Mouse (Mus musculus): ENCODE measurements around the gene Maats1.

Gene Maats1

GRCm38 (mm10) chr16:38294685-38295348 is 47.1 kb downstream of the Maats1 start, which contains the start of gene Nr1i2:
Gene Nr1i2, minus strand, starts transcription at chr16:38294824.
- no peak for DNase-seq (ENCODE audit: low spot score in 2 of 2)

- no peak for DNase-seq (ENCODE audit: low spot score in 2 of 2)
Observed at GRCm38 (mm10) chr16:38290151-38290550, 51.8 kb downstream of the Maats1 start.

DNA sequence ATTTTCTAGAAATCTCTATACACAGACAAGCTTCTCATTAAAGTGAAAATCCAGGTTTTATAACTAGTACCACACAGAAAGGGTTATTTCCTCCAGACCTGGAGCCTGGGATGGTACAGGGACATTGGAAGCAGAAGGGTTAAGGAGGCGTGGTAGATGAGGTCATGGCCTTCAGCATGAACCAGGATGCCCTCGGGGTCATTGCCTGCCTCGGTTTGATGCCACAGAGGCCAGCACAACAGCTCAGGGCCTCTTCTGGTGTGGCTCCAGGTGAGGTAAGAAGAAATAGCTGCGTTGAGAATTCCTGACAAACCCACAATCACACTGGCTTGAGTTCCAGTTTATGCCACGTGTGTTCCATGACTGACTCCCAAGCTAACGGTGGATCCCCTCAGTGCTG is 53.1 kb downstream of the Maats1 start:
- DNase-seq (ENCODE audit: low spot score in 2 of 2) = no peak

DNA sequence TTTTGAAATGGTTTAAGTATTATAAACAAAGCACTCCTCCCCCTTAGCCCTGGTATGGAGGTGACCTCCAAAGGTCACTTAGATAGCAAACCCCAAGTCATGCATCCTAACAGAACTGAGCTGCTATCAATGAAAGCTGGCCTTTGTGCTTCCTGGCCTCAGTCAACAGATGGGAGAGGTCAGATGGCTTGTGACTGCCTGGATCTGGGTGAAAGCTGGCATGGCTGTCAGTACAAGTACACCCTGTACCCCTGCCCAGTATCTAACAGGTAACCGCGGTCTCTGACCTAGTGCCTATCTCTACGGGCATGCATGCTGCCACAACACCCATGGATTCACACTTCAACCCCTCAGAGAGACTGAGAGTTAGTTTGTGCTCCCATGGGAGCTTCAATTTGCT is 54.2 kb downstream of the Maats1 start:
- no peak for DNase-seq (ENCODE audit: low spot score in 2 of 2)

DNA sequence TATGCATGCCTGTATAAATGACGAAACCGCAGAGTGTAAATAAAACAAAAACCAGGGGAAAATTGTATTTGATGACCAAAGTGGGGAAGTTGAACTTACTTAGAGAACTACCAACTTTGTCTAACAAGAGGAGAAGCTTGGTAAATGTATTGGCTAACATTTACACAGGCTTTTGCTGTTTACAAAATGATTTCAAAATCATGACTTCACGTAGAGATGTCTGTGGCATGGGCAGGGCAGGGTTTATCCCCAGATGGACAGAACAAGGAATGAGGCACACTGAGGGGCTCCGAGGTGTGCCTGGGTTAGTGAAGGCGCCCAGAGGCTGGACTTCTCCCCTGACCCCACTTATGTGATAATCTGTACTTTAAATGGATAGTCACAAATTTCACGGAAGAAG is 54.6 kb downstream of the Maats1 start:
- DNase-seq (ENCODE audit: low spot score in 2 of 2) = no peak

GRCm38 (mm10) chr16:38286541-38286940 is 55.4 kb downstream of the Maats1 start:
- no peak for DNase-seq (ENCODE audit: low spot score in 2 of 2)

- DNase-seq (ENCODE audit: low spot score in 2 of 2) = no peak
Observed at GRCm38 (mm10) chr16:38285801-38286200, 56.1 kb downstream of the Maats1 start.

DNA sequence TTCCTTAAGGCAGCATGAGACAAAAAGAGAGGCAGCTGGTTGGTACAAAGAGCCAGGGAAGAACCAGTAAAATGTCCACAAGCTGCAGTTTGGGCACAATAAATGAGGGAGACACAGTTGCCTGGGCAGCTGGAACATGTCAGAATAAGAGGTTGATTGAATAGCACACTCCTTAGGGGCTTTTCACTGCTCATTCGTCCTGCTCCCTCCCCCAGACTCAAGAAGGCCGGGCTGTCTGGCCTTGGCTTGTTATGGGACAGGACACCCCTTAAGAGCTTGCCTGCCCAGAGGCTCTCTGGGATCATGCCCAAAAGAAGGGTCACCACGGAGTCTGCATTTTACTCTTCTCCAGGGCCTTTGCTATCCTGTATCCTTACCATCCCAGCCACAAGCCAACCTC is 58.6 kb downstream of the Maats1 start:
- DNase-seq (ENCODE audit: low spot score in 2 of 2) = no peak

GRCm38 (mm10) chr16:38282559-38283160 is 59.3 kb downstream of the Maats1 start:
- no peak for DNase-seq (ENCODE audit: low spot score in 2 of 2)

GRCm38 (mm10) chr16:38280951-38281350 is 61.0 kb downstream of the Maats1 start:
- no peak for DNase-seq (ENCODE audit: low spot score in 2 of 2)

- no peak for DNase-seq (ENCODE audit: low spot score in 2 of 2)
Observed at GRCm38 (mm10) chr16:38279794-38280193, 62.1 kb downstream of the Maats1 start.

DNA sequence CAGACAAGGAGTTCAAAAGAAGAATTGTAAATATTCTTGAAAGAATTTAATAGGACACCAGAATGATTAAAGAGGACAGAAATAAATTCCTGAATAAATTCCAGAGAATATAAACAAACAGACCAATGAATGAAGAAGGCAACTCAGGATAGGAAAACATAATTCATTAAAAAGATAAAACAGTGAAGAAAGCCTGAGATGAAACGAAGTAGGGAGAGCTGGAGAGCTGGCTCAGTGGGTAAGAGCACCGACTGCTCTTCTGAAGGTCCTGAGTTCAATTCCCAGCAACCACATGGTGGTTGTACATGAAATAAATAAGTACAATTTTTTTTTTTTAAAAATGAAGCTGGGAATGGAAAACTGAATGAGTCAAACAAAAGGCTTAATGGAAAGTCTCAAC is 67.2 kb downstream of the Maats1 start:
- no peak for DNase-seq (ENCODE audit: low spot score in 2 of 2)

GRCm38 (mm10) chr16:38272483-38272882 is 69.5 kb downstream of the Maats1 start:
- no peak for DNase-seq (ENCODE audit: low spot score in 2 of 2)

DNA sequence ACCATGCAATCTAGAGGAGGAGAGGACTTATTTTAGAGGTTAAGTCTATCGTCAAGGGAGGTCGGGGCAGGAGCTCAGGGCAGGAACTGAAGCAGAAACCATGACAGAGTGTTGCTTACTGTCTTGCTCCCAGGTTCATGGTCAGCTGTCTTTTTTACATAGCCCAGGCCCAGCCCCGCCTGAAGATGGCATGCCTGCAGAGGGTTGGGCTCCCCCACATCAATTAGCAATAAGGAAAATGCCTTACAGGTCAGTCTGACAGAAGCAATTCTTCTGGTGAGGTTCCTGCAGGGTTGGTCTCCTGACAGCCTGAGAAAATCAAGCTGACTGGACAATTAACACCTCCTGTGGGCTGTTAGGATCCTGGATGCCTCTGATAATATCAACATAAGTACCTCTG is 70.3 kb downstream of the Maats1 start:
- no peak for DNase-seq (ENCODE audit: low spot score in 2 of 2)

- no peak for DNase-seq (ENCODE audit: low spot score in 2 of 2)
Observed at GRCm38 (mm10) chr16:38255927-38256326, 86.0 kb downstream of the Maats1 start.

DNA sequence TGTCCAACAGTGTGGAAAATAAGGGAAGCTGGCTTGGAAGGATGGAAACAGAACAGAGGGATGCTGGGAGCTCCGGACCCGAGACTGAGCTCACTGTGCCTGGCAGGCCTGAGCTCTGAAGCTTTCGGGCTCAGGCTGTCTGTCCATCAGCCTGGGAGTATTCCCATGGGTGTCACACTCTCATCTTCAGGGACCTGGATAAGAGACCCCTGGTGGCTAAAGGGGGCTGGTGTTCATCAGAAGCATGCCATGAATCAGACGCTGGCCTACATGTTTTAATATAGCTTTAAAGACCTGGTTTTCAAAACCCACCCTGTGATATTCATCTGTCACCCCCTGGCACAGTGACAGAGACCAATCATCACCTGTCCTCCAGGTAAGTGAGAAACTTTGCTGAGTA is 86.8 kb downstream of the Maats1 start:
- DNase-seq (ENCODE audit: low spot score in 2 of 2) = no peak

- no peak for DNase-seq (ENCODE audit: low spot score in 2 of 2)
Observed at GRCm38 (mm10) chr16:38254001-38254400, 87.9 kb downstream of the Maats1 start.

- no peak for DNase-seq (ENCODE audit: low spot score in 2 of 2)
Observed at GRCm38 (mm10) chr16:38250467-38250866, 91.5 kb downstream of the Maats1 start.

DNA sequence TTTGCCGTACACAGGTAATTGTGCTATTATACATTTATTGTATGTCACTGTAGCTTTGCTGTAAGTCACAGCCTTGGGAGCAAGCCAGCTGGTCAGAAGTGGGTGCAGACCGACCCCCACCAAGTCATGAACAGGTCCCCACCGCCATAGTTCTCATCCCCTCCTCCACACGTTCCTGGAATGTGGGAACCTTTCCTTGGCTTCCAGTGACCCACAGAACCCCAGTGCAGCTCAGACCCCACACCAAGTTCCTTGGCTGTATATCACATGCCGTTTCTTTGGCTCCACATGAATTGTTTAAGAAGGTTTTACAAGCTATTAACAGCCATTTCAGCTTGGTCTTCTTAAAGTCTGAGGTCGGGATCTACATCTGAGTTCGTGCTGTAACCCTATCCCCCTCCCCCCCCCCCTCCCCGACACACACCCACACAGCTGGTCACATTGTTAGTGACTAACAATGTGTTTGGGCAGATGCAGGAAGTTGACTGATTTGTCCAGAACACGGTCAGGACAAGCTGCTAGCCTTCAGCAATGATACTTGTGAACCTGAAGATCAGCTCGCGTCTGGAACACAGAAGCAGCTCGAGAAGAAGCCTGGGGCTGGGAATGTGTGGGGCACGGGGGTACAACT is 93.5 kb downstream of the Maats1 start:
- no peak for DNase-seq (ENCODE audit: low spot score in 2 of 2)

Measured in spleen, postnatal 36 days (tissue).